Mouse (Mus musculus) mammary gland, adult 2 months (tissue): ENCODE results near the gene St6galnac1. TPM values are rescaled to one million over a fixed set of nuclear protein-coding genes. Genes with fewer than 3 reads are reported as not detected.

Source experiments
- polyA plus RNA-seq: library from polyadenylated mRNA; depleted of rRNA; stranded (reverse); fragments of >200 nt; gene quantifications from 2 replicates; pipeline ENCODE4 v1.2.3, GENCODE M21; 2012; ENCODE audit warnings: low replicate concordance; rRNA removed

Gene St6galnac1
- polyA plus RNA-seq: 0.14 and 0.27 TPM in 2 replicates

GRCm38 (mm10) chr11:116775407-116775806 is at the start of gene St6galnac1:
Gene St6galnac1, minus strand, starts transcription at chr11:116775507.

Other genes starting within 250 kb of the St6galnac1 start
- gene Sphk1, start 244.6 kb downstream of the St6galnac1 start, polyA plus RNA-seq: 7.0 and 7.6 TPM in 2 replicates
- 20.3 and 21.6 TPM in 2 replicates for gene Ube2o, start 194.1 kb downstream of the St6galnac1 start, polyA plus RNA-seq
- not detected in 2 replicates for gene Aanat, start 189.1 kb downstream of the St6galnac1 start, polyA plus RNA-seq
- gene Rhbdf2, start 148.5 kb downstream of the St6galnac1 start, polyA plus RNA-seq: 51.0 and 65.9 TPM in 2 replicates
- gene Prcd, start 122.0 kb downstream of the St6galnac1 start, polyA plus RNA-seq: 1.5 and 2.2 TPM in 2 replicates
- gene Cygb, start 121.2 kb downstream of the St6galnac1 start, polyA plus RNA-seq: 58.5 and 87.0 TPM in 2 replicates
- 13.2 and 101 TPM in 2 replicates for gene Mxra7, start 52.5 kb upstream of the St6galnac1 start, polyA plus RNA-seq
- gene Mettl23, start 67.8 kb upstream of the St6galnac1 start, polyA plus RNA-seq: 38.2 and 49.2 TPM in 2 replicates
- gene Jmjd6, start 67.9 kb upstream of the St6galnac1 start, polyA plus RNA-seq: 20.2 and 21.9 TPM in 2 replicates
- gene Mfsd11, start 76.9 kb upstream of the St6galnac1 start, polyA plus RNA-seq: 31.7 and 33.4 TPM in 2 replicates
- 199 and 957 TPM in 2 replicates for gene Srsf2, start 77.6 kb upstream of the St6galnac1 start, polyA plus RNA-seq
- 0.63 and 0.68 TPM in 2 replicates for gene Mgat5b, start 143.4 kb upstream of the St6galnac1 start, polyA plus RNA-seq